Mouse (Mus musculus): ENCODE results near the gene Mterf1a.
"Not testable (repeated sequence)": the region's sequence is repeated elsewhere in the genome, so short reads cannot be mapped to it uniquely, and the experiment has no call there.

Mterf1a gene

DNA sequence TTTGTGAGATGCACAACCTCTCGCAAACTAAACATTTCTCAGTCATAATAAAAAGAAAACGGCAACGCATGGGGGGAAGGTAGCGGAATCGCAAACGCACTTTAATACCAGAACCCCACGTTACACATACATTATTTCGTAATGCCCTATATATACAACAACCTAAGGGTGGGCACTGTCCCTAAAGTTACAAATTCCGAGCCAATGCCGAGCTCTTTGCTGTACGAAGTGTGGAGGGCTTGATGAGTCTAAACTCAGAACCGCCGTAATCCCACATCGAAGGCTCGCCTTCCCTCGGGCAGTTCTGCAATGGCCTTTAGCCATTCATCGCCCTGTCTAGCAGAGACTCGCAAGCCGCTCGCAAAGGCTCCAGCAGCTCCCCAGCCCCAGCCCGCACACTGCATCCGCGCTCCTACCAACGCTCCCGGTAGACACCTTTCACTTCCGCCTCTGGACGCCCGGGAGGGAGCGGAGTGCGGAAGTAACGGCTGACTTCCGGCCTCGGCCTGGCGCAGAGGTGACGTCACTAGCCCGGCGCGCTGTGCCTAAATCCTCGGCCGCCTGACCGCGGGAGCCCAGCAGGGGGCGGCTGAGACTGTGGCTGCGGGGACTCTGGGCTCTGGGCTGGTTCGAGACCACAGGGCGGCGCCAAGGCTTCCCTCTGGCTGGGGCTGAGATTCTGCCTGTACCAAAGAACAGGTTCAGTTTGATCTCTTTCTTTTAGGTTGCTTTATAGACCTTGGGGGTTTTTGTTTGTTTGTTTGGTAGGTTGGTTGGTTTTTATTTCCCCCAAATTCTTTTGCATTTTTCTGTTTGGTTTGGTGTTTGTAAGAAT lies at the start of gene Mterf1a:
Gene Mterf1a, minus strand, starts transcription at position 475 of the 835 bp plus-strand sequence.
- peak; percentile 48 for DNase-seq

GRCm38 (mm10) chr5:3943169-3943568 lies 49.4 kb upstream of the Mterf1a start:
- DNase-seq = not testable (repeated sequence)

- no peak for DNase-seq
These were observed 47.5 kb upstream of the Mterf1a start for GRCm38 (mm10) chr5:3941240-3941639.

DNA sequence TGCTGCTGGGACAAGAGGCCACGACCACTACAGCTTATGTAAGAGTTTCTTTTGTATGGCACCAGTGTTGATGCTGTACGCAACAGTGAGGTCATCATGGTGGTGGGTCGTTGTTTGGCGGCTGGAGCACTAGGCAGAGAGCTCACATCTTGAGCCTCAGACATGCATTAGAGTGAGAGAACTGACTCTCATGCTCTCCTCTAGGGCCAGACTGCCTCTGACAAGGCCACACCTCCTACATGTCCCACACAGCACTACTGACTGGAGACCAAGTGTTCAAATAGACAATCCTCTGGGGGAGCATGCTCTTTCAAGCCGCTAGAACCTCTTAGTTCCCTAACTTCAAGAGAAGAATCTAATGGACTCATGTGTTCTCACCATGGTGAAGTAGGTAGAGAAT lies 45.6 kb upstream of the Mterf1a start:
- DNase-seq = no peak

DNA sequence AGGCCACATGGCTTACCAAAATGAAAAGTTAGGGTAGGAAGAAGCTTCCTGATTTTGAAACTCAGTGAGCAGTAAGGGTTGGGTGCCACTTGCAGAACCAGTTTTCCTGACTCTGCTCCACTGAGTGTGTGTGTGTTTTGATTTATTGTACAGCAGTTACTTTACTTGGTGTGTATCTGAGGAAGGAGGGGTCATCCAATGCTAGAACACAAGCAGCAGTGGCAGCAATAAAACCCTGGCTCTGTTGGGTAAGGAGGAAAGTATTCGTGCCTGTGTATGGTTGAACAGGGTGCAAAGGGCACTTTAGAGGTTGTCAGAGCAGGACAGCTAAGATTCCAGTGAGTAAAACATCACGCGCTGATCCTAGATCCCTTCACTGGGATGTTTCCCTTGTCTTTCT lies 45.2 kb upstream of the Mterf1a start:
- DNase-seq = no peak

- no peak for DNase-seq
These were observed 42.2 kb upstream of the Mterf1a start for GRCm38 (mm10) chr5:3935778-3936554.

- DNase-seq = no peak
These were observed 41.5 kb upstream of the Mterf1a start for GRCm38 (mm10) chr5:3935266-3935665.

GRCm38 (mm10) chr5:3933551-3933950 lies 39.8 kb upstream of the Mterf1a start:
- no peak for DNase-seq

- DNase-seq = no peak
These were observed 37.9 kb upstream of the Mterf1a start for GRCm38 (mm10) chr5:3931636-3932035.

GRCm38 (mm10) chr5:3930760-3931159 lies 37.0 kb upstream of the Mterf1a start:
- DNase-seq = no peak

DNA sequence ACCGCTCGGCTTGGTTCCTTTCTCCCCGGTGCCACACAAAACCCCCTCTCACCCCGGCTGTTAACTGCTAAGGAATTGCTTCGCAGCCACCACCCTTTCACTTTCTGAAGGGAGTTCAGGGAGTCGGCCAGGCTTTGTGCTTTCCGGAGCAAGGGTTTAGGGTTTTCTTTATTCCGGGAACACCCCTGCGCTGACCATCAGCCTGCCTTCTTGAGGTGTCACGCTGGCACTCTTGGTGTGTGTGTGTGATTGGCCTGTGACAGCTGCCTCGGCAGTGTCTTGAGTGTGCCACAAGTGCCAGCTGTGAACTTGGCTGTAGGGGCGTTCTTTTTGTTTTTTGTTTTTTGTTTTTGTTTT lies 34.9 kb upstream of the Mterf1a start:
- peak; percentile 54 for DNase-seq

- DNase-seq = peak; percentile 64
These were observed 34.3 kb upstream of the Mterf1a start, which contains the start of gene Akap9 for GRCm38 (mm10) chr5:3927801-3928689. Gene Akap9, plus strand, starts transcription at chr5:3928054.

- DNase-seq = no peak
These were observed 32.9 kb upstream of the Mterf1a start for GRCm38 (mm10) chr5:3926666-3927065.

GRCm38 (mm10) chr5:3922350-3922749 lies 28.6 kb upstream of the Mterf1a start:
- no peak for DNase-seq

GRCm38 (mm10) chr5:3905471-3905870 lies 11.7 kb upstream of the Mterf1a start:
- no peak for DNase-seq

DNA sequence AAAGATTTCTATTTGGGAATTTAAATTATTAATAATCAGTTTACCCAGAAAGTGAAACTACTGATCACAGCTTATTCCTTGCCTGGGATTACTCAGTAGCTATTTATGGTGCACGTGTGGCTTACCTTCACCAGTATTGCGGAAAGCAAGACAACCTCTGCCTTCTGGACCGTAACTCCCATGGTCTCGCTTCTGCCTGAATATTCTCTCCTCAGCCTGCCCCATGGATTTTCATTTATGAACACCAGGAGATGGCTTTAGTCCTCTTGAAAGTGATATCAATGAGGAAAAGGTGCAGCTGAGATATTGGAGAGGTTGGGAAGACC lies 524 bp upstream of the Mterf1a start:
- DNase-seq = peak; percentile 6

GRCm38 (mm10) chr5:3889201-3889600 lies 4.5 kb downstream of the Mterf1a start:
- no peak for DNase-seq

GRCm38 (mm10) chr5:3886862-3887261 lies 6.9 kb downstream of the Mterf1a start:
- DNase-seq = not testable (repeated sequence)

GRCm38 (mm10) chr5:3873485-3873884 lies 20.2 kb downstream of the Mterf1a start:
- no peak for DNase-seq

GRCm38 (mm10) chr5:3872348-3872747 lies 21.4 kb downstream of the Mterf1a start:
- no peak for DNase-seq

- no peak for DNase-seq
These were observed 23.6 kb downstream of the Mterf1a start for GRCm38 (mm10) chr5:3870161-3870560.

GRCm38 (mm10) chr5:3845026-3845425 lies 48.7 kb downstream of the Mterf1a start, which contains the start of gene Lrrd1:
Gene Lrrd1, plus strand, starts transcription at chr5:3845173.
- DNase-seq = no peak

All from thymus, postnatal 14 days (tissue).